Mouse (Mus musculus): Measurements from ENCODE around the gene Tmie.
"Not testable (repeated sequence)": the region's sequence is repeated elsewhere in the genome, so short reads cannot be mapped to it uniquely, and the experiment has no call there.

The Tmie gene

DNA sequence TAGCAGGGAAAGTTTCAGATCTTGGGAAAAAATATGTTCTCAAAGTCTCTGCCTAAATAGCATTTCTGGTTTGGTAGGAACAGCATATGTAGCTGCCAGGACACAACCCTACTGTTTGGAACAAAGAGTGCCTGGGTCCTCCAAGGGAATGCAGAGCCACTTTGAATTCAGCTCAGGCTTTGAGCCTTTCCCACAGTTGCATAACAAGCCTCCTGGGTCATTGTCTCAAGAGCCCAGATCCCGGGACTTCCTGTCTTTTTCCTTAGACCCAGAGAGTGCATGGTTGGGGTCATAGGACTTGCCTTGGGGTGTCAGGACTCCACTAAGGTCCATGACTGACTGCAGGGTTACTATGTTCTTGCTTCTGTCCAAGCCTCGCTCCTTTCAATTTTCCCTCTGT, 43.8 kb downstream of the Tmie start:
- in situ Hi-C loops (cut with MboI), result no loop called here

- in situ Hi-C loops (cut with MboI), result no loop called here
These were observed 45.0 kb downstream of the Tmie start for GRCm38 (mm10) chr9:110834961-110835360.

DNA sequence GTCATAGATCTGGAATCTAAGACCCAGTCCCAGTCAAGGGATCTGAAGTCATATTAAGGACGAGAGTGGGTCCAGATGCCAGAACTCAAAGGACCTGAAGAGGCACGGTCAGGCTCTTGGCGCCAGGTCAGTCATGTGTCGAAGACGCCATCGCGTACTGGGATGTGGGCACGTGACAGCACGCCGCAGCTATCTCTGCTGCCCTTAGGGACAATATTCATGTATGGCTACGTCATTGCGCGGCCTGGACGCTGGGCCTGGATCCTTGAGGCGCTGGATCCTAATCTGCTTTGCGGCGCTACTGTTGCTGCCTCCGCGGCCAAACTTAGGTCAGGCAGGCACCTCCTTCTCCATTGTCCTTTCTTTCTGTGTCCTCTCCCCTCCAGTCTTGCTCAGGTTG, 45.5 kb downstream of the Tmie start, which contains the start of gene Prss45:
Gene Prss45 (plus strand): TSS at position 178 of the 400 bp plus-strand sequence.
- in situ Hi-C loops (cut with MboI), result no loop called here

DNA sequence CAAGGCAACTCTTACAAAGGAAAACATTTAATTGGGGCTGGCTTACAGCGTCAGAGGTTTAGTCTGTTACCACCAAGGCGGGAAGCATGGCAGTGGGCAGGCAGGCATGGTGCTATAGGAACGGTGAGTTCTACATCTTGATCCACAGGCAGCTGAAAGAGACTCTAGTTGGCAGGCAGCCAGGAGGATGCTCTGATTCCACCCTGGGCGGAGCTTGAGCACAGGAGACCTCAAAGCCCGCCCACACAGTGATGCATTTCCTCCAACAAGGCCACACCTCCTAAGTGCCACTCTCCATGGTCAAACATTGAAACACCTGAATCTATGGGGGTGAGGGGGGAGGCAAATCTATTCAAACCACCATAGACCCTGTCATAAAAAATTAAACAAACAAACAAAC, 46.9 kb downstream of the Tmie start:
- in situ Hi-C loops (cut with MboI), result no loop called here

- in situ Hi-C loops (cut with MboI), result no loop called here
These were observed 53.5 kb downstream of the Tmie start, which contains the start of gene Prss43 for GRCm38 (mm10) chr9:110826390-110826789. Gene Prss43 (plus strand): TSS chr9:110826690.

DNA sequence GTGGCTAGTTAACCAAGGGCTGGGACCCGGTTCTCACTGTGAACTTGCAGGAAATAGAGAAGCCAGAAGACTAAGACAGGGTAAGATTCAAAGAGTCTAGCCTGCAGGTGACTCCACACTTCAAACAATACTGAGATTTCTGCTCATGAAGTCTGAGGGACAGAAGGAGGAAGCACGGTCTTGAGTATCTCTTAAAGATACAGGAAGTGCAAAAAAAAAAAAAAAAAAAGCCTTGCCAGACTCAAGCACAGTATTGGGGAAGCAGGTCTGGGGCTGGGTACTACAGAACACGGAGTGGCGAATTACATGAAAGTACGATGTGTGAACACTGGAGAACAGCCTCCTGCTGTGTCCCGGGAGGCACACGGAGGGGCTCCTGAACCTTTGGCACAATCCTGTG, 54.1 kb downstream of the Tmie start:
- in situ Hi-C loops (cut with MboI), result no loop called here

- in situ Hi-C loops (cut with MboI), result no loop called here
These were observed 54.5 kb downstream of the Tmie start for GRCm38 (mm10) chr9:110825426-110825825.

DNA sequence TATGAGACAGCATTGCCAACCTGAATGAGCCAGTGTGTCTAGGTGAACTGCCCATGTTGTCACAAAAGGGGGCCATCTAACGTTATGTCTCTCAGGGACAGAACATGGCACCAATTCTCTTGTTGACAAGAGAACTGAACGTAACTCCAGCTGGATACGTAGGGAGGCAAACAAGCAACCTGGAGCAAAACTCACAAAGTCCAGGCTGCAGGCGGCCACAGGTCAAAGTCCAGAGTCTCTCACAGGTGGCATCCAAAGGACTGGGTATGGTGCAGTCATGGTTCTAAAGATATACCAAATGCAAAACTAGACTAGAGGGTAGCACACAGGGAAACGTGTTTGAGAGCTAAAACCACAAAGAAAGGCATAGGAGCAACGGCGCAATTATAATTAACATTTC, 58.5 kb downstream of the Tmie start:
- in situ Hi-C loops (cut with MboI), result no loop called here

- in situ Hi-C loops (cut with MboI), result not testable (repeated sequence)
These were observed 59.4 kb downstream of the Tmie start for GRCm38 (mm10) chr9:110820546-110820945.
